Mouse (Mus musculus): ENCODE data around the gene Akirin2. TPM values are rescaled to one million over a fixed set of nuclear protein-coding genes. Genes with fewer than 3 reads are reported as not detected.
"Not testable (repeated sequence)": the region's sequence is repeated elsewhere in the genome, so short reads cannot be mapped to it uniquely, and the experiment has no call there.

Gene Akirin2
- 100 to 1,000 TPM; 101 to 103 TPM for total RNA-seq (2021)
- long read RNA-seq, transcript Akirin2-201 (5 exons, 1,397 nt), result major isoform, 61 of 64 reads
- long read RNA-seq, partial matches to known transcripts, result 1 of 64 reads
- long read RNA-seq, other reads (novel, unspliced or antisense), result 2 of 64 reads

DNA sequence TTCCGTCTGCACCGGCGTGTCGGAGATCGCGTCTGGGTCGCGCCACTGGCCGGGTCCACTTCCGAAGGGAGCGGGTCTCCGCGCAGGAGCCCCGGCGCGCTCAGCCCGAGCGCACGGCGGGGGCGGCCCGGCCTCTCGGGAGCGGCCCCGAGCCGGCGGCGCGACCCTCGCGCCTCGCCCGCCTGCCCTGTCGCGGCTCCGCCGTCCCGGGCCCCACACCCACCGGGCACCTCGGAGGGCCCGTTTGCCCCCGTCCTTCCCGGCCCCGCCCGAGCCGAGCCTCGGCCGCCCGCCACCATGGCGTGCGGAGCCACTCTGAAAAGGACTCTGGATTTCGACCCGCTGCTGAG lies at the start of gene Akirin2:
Gene Akirin2, plus strand, starts transcription at position 190 of the 350 bp plus-strand sequence.
- DNase-seq (ENCODE audit: low spot score in 2 of 2), result no peak

- no peak for DNase-seq (ENCODE audit: low spot score in 2 of 2)
Measured at GRCm38 (mm10) chr4:34510305-34510704, 40.4 kb upstream of the Akirin2 start.

- DNase-seq (ENCODE audit: low spot score in 2 of 2), result peak in 1 of 2 experiments; percentile 72
Measured at GRCm38 (mm10) chr4:34522846-34523245, 27.9 kb upstream of the Akirin2 start.

DNA sequence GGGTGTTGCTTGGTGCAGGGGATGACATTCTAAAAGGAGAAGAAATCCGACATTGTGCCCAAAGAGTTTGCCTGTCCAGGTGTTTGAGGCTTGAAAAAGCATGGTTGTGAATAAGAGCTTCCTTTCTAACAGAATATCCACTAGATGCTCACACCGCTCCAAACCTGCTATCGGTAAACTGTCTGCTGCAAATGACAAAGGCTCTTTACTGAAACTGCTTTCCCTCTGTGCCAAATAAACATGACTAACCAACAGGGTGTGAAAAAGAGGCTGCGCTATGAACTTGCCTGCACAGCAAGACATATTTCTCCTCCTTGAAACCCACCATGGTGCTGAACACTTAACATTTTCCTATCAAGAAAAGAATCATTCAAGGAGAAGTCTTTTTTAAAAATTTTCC lies 27.2 kb upstream of the Akirin2 start:
- no peak for DNase-seq (ENCODE audit: low spot score in 2 of 2)

GRCm38 (mm10) chr4:34526771-34527170 lies 24.0 kb upstream of the Akirin2 start:
- DNase-seq (ENCODE audit: low spot score in 2 of 2), result no peak

GRCm38 (mm10) chr4:34528430-34529100 lies 22.2 kb upstream of the Akirin2 start:
- DNase-seq (ENCODE audit: low spot score in 2 of 2), result peak in 1 of 2 experiments; percentile 34

DNA sequence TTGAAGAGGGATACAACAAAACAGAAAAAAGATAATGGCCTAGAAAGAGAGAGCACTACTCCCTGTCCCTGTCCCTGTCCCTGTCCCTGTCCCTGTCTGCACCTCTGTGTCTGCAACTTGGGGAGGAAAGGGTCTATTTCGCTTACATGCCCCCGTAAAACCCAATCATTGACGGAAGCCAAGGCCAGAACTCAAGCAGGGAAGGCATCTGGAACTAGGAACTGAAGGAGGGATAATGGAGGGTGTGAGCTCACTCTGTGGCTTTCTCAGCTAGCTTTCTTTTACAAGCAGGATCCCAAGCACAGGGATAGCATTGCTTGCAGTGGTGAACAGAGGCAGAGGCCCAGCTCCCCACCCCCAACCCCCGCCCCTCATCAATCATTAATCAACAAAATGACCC lies 21.4 kb upstream of the Akirin2 start:
- no peak for DNase-seq (ENCODE audit: low spot score in 2 of 2)

DNA sequence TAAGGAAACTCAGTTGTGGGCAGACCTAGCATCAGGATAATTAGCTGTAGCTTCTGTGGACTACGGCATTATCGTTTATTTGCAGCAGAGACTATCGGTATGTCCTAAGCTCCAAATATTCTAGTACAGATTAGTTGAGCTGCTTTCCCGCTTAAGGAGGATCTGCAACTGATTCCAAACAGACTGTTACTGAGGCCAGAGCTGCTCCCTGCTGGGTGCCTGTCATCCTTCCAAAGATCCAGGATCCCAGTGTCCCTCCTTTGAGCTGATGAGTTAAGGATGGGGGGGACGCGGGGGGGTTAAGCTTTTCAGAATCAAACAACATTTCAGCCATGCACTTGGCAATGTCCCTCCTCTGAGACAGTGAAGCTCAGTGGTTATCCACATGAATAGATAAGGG lies 20.8 kb upstream of the Akirin2 start:
- DNase-seq (ENCODE audit: low spot score in 2 of 2), result no peak

DNA sequence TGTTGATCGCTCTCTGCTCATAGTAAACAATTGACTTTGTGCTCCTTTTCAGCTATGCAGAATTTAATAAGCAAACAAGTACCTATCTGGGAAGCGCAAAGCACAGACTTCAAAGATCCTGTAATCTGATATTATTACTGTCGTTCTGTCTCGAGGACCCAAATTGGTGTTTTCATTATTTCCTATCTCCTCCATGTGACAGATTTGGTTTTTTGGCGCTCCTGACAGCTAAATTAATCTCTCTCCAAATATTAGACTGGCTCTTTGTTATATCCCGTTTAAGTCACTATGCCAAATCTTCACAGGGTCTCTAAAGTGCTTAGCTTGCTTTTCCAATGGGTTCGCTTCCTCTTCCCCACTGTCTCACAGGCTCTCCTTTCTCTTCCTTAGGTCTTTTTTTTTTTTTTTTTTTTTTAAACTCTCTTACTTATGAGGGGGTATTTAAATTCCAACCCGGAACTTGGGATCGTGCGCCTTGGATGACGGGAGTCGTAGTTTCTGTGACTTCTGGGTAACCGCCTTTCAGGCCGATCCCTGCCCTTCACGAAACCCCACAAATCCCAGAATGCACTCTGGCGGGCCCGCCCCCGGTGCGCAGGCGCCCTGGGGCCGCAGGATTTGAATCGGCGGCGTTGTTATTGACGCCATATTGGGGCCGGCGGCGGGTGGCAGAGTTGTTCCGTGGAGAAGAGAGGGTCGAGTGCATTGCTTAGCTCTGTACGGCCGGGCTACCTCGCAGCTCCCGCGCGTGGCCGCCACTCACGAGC lies 573 bp upstream of the Akirin2 start:
- peak; percentile 97 to 99 for DNase-seq (ENCODE audit: low spot score in 2 of 2)

GRCm38 (mm10) chr4:34551098-34551809 lies 517 bp downstream of the Akirin2 start:
- peak; percentile 12 to 37 for DNase-seq (ENCODE audit: low spot score in 2 of 2)

DNA sequence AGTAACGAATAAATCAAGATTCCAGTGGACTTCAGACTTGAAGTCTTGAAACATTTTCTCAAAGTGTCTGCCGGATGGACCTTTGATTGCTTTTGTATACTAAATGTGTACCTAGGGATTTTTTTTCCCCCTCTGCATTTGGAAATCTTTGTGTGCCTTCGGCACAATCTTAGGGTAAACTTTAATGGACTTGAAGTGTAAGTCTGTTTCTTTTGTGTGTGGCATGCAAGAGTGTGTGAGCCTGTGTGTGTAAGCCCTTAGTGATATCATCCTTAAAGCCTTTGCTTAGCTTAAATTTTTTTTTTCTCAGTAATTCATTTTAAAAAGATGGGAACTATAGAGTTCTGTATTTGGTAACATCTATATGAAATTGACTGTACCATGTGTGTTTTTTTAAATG lies 1.2 kb downstream of the Akirin2 start:
- no peak for DNase-seq (ENCODE audit: low spot score in 2 of 2)

GRCm38 (mm10) chr4:34554596-34554995 lies 3.9 kb downstream of the Akirin2 start:
- no peak for DNase-seq (ENCODE audit: low spot score in 2 of 2)

DNA sequence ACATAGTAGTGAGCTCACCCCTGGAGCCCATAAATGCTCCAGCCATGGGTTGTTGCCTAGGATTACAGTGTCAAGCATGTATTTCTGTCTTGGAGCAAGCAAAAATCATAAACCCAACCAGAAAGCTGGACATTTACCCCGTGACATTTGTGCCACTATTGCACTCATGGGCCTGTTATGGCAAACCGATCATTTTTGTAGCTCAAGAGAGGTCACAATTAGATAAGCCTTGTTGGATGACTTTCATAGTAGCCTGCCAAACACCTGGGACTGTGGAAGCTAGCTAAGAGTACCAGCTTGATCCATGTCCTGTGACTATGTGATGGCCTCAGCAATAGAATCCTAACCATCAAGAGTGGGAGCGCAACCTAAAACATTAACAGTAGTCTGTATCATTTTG lies 4.9 kb downstream of the Akirin2 start:
- DNase-seq (ENCODE audit: low spot score in 2 of 2), result no peak

DNA sequence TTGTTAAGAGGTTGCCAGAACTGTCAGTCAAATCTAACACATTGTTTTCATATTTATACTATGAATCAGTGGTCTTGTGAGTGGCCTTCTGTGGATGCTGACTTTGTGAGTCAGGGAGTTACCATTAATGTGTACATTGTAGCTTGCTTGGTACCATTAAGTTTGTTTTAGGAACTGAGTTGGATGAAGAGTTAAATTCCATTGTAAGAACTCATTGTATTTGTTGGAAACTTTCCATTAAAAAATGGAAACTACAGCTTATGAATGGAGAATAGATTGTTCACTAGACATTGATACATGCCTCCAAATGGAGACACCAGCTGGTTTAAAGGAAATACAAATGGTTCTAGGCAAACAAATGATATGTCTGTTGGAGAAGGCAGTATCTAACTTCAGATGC lies 5.4 kb downstream of the Akirin2 start:
- DNase-seq (ENCODE audit: low spot score in 2 of 2), result peak in 1 of 2 experiments; percentile 57

DNA sequence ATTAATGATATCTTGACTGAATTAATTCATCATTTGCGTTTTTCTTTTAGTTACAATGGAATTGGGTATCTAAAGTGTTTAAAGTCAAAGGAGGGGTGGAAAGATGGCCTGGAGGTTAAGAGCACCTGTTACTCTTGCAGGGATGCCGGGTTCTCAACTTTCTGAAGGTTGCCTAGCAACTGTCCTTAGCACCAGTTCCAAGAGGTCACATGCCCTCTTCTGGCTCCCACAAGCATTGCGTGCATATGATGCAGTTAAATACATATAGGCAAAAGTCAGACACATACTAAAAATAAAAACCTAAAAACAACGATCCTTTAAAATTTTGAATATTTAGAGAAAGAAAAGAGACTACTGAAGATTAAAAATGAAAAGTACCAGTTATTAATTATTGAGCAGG lies 10.2 kb downstream of the Akirin2 start:
- no peak for DNase-seq (ENCODE audit: low spot score in 2 of 2)

DNA sequence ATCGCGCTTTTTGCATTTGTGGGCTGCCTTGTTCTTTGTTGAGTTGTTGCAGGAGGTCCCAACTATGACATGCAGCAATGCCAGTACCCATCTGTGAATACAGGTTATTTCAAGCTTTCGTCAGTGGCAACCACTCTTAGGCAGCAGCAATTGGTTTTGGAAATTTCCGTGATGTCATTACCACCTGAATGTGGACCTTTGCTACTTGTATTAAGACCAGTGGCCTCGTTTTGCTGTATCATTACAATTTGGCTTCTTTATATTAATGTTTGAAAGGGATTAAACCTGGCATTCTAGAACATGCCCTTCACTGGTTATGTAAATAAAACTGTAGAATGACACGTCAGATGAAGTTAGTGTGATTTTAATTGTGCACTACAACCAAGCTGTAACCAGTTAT lies 15.5 kb downstream of the Akirin2 start:
- DNase-seq (ENCODE audit: low spot score in 2 of 2), result no peak

DNA sequence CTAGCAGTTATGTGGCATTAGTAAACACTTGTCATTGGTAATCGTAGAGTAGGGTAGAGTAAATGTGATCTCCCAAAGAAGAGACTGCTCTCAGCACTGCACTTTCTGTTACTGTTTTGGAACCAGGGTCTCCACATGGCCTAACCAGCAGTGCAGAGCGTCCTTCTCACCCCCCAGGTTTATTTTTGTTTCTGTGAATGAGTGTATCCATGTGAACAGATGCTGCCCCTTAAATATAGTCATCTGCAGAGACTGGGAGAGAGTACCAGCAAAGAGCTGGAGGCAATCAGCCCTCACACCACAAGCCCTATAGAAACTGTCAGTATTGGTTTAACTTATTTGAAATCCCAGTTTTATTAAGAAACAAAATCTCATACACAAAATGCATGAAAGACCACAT lies 22.1 kb downstream of the Akirin2 start:
- peak in 1 of 2 experiments; percentile 30 for DNase-seq (ENCODE audit: low spot score in 2 of 2)

DNA sequence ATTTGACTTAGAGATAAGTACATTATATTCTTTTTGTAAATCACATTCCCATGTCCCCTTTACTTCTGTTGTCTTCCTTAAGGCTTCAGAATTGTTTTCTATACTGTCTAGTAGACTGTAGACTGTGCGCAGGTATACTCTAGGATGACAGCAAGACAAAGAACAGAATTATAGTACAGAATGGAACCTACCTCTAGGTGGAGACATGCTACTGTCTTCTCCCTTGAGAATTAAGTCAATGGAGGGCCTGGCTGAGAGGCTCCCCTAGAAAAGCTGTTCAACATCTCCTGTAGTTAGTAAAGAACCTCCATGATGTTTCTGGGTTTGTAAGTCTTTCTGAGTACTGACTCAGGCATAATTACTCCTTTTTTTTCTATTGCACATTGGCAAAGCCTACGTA lies 26.3 kb downstream of the Akirin2 start:
- no peak for DNase-seq (ENCODE audit: low spot score in 2 of 2)

- DNase-seq (ENCODE audit: low spot score in 2 of 2), result no peak
Measured at GRCm38 (mm10) chr4:34579215-34579614, 28.5 kb downstream of the Akirin2 start.

DNA sequence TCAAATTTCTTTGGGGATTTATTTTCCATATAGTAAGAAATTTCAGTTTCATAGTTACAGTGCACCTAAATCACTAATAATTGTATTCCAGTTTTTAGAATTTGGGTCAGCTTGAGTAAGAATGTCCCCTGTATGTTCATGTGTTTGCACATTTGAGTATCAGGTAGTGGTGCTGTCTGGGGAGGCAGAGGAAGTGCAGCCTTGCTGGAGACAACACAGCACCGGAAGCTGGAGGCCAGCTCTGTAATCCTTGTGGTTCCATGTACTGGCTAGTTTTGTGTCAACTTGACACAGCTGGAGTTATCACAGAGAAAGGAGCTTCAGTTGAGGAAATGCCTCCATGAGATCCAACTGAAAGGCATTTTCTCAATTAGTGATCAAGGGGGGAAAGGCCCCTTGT lies 30.8 kb downstream of the Akirin2 start:
- not testable (repeated sequence) for DNase-seq (ENCODE audit: low spot score in 2 of 2)

DNA sequence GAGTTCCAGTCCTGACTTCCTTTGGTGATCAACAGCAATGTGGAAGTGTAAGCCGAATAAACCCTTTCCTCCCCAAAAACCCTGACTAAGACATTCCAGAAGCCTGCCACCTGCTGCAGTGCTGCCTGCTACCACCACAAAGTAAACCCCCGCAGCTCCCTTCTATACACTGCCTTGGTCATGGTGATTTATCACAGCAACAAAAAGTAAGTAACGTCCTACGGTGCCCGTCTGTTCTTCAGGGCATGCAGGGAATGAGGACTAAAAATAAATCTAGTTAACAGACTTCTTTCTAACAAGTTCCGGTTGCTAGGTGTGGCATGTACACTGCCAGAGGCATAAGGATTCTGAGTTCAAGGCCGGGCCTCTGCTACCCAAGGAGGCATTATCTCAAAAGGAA lies 31.3 kb downstream of the Akirin2 start:
- peak in 1 of 2 experiments; percentile 24 for DNase-seq (ENCODE audit: low spot score in 2 of 2)

GRCm38 (mm10) chr4:34582476-34582875 lies 31.7 kb downstream of the Akirin2 start:
- DNase-seq (ENCODE audit: low spot score in 2 of 2), result no peak

All from layer of hippocampus, adult 18-20 months (tissue).